Mouse (Mus musculus) c-Kit-positive CD71-positive TER-119-negative erythroid progenitor cells, embryonic 14.5 days (primary cell): ENCODE data around the gene Atad3a.
"Not testable (repeated sequence)": the region's sequence is repeated elsewhere in the genome, so short reads cannot be mapped to it uniquely, and the experiment has no call there.

ENCODE experiments used
- DNase-seq: peaks from one replicate; pipeline ENCODE4 v3.0.0-alpha.2; 2013; ENCODE audit warnings: low read depth

Atad3a gene

GRCm38 (mm10) chr4:155774971-155775740 lies 14.3 kb upstream of the Atad3a start:
- no peak for DNase-seq

GRCm38 (mm10) chr4:155774280-155774754 lies 13.4 kb upstream of the Atad3a start, which contains the start of gene Vwa1:
Gene Vwa1 (minus strand): TSS chr4:155774698.
- DNase-seq, result peak; percentile 73

GRCm38 (mm10) chr4:155773335-155774078 lies 12.6 kb upstream of the Atad3a start:
- DNase-seq, result no peak

- DNase-seq, result no peak
Observed at GRCm38 (mm10) chr4:155772786-155773185, 11.9 kb upstream of the Atad3a start.

GRCm38 (mm10) chr4:155771706-155772105 lies 10.8 kb upstream of the Atad3a start:
- no peak for DNase-seq

GRCm38 (mm10) chr4:155770626-155771025 lies 9.7 kb upstream of the Atad3a start:
- no peak for DNase-seq

- DNase-seq, result peak; percentile 77
Observed at GRCm38 (mm10) chr4:155769880-155770512, 9.1 kb upstream of the Atad3a start.

GRCm38 (mm10) chr4:155769496-155769879 lies 8.6 kb upstream of the Atad3a start:
- no peak for DNase-seq

GRCm38 (mm10) chr4:155762357-155762756 lies 1.5 kb upstream of the Atad3a start:
- DNase-seq, result no peak

- no peak for DNase-seq
Observed at GRCm38 (mm10) chr4:155761356-155762099, 635 bp upstream of the Atad3a start.

GRCm38 (mm10) chr4:155759862-155760612 lies 856 bp downstream of the Atad3a start:
- DNase-seq, result peak; percentile 59

GRCm38 (mm10) chr4:155757011-155757410 lies 3.9 kb downstream of the Atad3a start:
- DNase-seq, result no peak

GRCm38 (mm10) chr4:155746575-155747490 lies 14.1 kb downstream of the Atad3a start:
- DNase-seq, result no peak

GRCm38 (mm10) chr4:155746036-155746548 lies 14.8 kb downstream of the Atad3a start:
- no peak for DNase-seq

- no peak for DNase-seq
Observed at GRCm38 (mm10) chr4:155745136-155745535, 15.8 kb downstream of the Atad3a start.

- DNase-seq, result no peak
Observed at GRCm38 (mm10) chr4:155744474-155744873, 16.4 kb downstream of the Atad3a start.

- no peak for DNase-seq
Observed at GRCm38 (mm10) chr4:155742684-155743083, 18.2 kb downstream of the Atad3a start.

- not testable (repeated sequence) for DNase-seq
Observed at GRCm38 (mm10) chr4:155740681-155741080, 20.2 kb downstream of the Atad3a start.

- no peak for DNase-seq
Observed at GRCm38 (mm10) chr4:155739741-155740636, 20.9 kb downstream of the Atad3a start.
